Mouse (Mus musculus) erythroblast, embryonic 14.5 days (primary cell): Measurements from ENCODE around the gene Vps50. TPM values are rescaled to one million over a fixed set of nuclear protein-coding genes. Genes with fewer than 3 reads are reported as not detected.
A peak's percentile ranks its signal among the peaks of the same experiment; 100 is the strongest.
"Not testable (repeated sequence)": the region's sequence is repeated elsewhere in the genome, so short reads cannot be mapped to it uniquely, and the experiment has no call there.

Source experiments
- H3K27me3 ChIP-seq: 2 replicates; pipeline ENCODE4 v1.6.1; 2012; ENCODE audit warnings: inconsistent platforms; ENCODE audit not compliant: control insufficient read depth
- H3K36me3 ChIP-seq: 2 replicates; pipeline ENCODE4 v1.6.1; 2012; ENCODE audit warnings: mild to moderate bottlenecking, inconsistent platforms; ENCODE audit not compliant: control insufficient read depth
- H3K4me1 ChIP-seq: 2 replicates; pipeline ENCODE4 v1.6.1; 2012; ENCODE audit warnings: inconsistent platforms; ENCODE audit not compliant: control insufficient read depth
- H3K4me3 ChIP-seq: replicated peaks from 2 replicates; pipeline ENCODE3; 2012; ENCODE audit warnings: moderate library complexity, mild to moderate bottlenecking, inconsistent platforms
- H3K9me3 ChIP-seq: 2 replicates; pipeline ENCODE4 v1.6.1; 2012; ENCODE audit warnings: low read length, inconsistent platforms, mixed read lengths; ENCODE audit not compliant: control insufficient read depth
- GATA1 ChIP-seq: IDR thresholded peaks from 2 replicates; pipeline ENCODE4 v1.6.1; 2012; ENCODE audit warnings: low read length, inconsistent platforms, mixed read lengths
- TAL1 ChIP-seq: IDR thresholded peaks from 3 replicates; pipeline ENCODE4 v1.6.1; 2012; ENCODE audit warnings: low read length, inconsistent platforms, mixed read lengths
- polyA plus RNA-seq: library from polyadenylated mRNA; stranded (reverse); fragments of >175 nt; gene quantifications from 2 replicates; pipeline ENCODE4 v1.2.3, GENCODE M21; 2012

Vps50 gene
- polyA plus RNA-seq, 1 experiment: 0.15 TPM

DNA sequence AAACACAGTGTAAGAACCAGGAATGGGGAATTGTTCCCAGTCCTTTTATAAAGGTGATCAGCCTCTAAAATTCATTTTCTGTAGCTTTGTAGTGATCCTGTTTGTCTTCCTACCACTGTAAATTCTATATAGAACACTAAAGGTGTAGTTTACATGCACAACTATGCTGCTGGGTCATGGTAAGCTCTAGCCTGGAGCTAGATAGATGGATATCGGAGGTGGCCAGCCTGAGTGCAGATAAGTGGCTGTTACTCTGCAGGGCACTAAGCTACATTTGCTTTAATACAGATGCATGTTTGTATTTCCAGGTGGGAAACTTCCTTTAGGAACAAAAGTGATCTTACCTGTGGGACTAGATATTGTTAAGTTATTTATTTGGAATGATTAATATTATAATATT lies 51.8 kb downstream of the Vps50 start:
- Histone ChIP-seq H3K27me3 (no peaks in the 10 kb centered on the region), H3K4me3 (no peak overlapping the region), H3K4me1 (peaks cover 5% of the 10 kb centered on the region), H3K36me3 (peaks cover 11% of the 10 kb centered on the region), H3K9me3 (no peaks in the 10 kb centered on the region)
- TF ChIP-seq GATA1 (no peak), TAL1 (no peak)

DNA sequence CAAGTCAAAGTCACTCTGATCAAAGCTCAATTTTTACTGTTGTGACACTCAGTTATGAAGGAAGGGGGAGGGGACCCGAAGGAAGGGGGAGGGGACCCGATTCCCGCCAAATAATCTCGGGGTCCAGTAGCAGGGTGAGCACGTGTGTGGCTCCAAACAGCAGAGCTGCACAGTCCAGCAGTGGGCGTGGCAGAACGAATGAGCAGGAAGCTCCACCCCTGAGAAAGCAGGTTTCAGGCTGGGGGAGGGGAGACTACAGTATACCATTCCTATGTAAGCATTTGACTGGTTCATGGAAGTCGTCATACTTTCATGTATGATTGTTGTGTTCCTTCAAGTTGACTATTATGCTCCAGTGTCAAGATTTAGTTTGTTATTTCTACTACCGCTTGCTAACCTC lies 54.5 kb downstream of the Vps50 start:
- H3K36me3 ChIP-seq: peaks cover 11% of the 10 kb centered on the region
- H3K4me3 ChIP-seq, H3K27me3 ChIP-seq, H3K4me1 ChIP-seq, H3K9me3 ChIP-seq: not testable (repeated sequence)

DNA sequence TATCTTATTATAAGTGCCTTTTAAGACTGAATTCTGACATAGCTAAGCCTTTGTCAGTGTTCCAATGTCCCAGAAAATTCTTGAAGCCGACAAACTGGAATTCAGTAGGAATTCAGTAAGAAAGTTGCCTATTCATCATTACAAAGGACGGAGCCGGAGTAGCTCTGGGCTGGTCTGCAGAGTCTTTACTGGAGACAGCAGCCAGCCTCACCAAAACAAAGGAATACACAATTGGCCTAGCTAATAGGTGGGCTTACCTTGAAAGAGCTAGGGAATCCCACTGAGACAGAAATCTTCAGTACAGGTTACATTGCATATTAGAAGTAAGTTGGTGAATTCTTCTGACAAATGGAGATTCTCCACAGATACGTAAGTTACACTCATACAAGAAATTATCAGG lies 59.0 kb downstream of the Vps50 start:
- Histone ChIP-seq H3K9me3 (no peaks in the 10 kb centered on the region), H3K36me3 (peaks cover 11% of the 10 kb centered on the region), H3K4me1 (peaks cover 4% of the 10 kb centered on the region), H3K4me3 (no peak overlapping the region), H3K27me3 (no peaks in the 10 kb centered on the region)
- no peak for TF ChIP-seq GATA1
- TF ChIP-seq TAL1: no peak

DNA sequence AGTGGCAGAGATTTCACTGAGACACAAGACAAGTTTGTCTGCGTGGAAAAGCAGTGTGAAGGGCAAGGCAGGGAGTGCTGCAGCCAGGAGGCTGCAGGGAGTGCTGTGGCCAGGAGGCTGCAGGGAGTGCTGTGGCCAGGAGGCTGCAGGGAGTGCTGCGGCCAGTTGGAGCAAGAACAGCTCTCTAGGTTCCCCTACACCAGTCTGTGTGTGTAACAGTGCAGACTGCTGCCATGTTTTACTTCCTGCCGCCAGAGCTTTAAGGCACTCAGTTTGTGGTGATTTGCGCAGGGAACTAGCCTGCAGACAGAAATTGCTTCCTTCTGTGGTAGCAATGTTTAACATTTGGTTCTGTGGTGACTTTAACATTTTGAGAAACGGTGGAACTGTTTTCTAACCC lies 61.8 kb downstream of the Vps50 start:
- no peak for TF ChIP-seq TAL1
- TF ChIP-seq GATA1: no peak
- Histone ChIP-seq H3K36me3 (peaks cover 9% of the 10 kb centered on the region), H3K4me1 (peaks cover 16% of the 10 kb centered on the region)

DNA sequence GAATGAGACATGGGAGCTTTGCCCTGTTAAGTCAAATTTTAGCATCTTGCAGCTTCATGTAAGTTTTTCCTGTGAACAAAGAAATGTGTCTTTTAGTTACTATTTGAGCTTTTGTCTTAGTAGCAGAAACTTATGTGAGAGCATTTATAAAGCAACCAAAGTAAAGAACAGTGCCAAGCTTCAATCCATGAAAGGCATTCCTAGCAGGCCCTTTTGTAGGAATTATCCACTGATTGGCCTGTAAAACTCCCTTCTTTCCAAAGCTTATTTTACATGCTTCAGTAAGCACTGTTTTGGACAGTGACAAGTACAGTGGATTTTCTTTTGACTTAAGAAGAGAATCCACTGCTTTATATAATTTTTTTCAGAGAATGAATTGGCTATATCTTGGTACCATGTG lies 64.1 kb downstream of the Vps50 start:
- Histone ChIP-seq H3K4me3 (no peak overlapping the region), H3K4me1 (peaks cover 36% of the 10 kb centered on the region), H3K27me3 (no peaks in the 10 kb centered on the region), H3K9me3 (no peaks in the 10 kb centered on the region), H3K36me3 (peaks cover 12% of the 10 kb centered on the region)
- no peak for TF ChIP-seq TAL1
- TF ChIP-seq GATA1: no peak

More for the DNA sequence above, 61.8 kb downstream of the Vps50 start:
- no peak overlapping the region for H3K4me3 ChIP-seq
- no peaks in the 10 kb centered on the region for H3K27me3 ChIP-seq
- H3K9me3 ChIP-seq: no peaks in the 10 kb centered on the region

DNA sequence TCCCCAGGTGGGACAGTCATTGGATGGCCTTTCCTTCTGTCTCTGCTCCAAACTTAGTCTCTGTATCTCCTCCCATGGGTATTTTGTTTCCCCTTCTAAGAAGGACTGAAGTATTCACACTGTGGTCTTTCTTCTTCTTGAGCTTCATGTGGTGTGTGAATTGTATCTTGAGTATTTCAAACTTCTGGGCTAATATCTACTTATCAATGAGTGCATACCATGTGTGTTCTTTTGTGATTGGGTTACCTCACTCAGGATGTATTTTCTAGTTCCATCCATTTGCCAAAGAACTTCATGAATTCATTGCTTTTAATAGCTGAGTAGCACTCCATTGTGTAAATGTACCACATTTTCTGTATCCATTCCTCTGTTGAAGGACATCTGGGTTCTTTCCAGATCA lies 65.9 kb downstream of the Vps50 start:
- H3K27me3 ChIP-seq, H3K9me3 ChIP-seq, H3K4me3 ChIP-seq: not testable (repeated sequence)
- Histone ChIP-seq H3K4me1 (peaks cover 38% of the 10 kb centered on the region), H3K36me3 (peaks cover 15% of the 10 kb centered on the region)

DNA sequence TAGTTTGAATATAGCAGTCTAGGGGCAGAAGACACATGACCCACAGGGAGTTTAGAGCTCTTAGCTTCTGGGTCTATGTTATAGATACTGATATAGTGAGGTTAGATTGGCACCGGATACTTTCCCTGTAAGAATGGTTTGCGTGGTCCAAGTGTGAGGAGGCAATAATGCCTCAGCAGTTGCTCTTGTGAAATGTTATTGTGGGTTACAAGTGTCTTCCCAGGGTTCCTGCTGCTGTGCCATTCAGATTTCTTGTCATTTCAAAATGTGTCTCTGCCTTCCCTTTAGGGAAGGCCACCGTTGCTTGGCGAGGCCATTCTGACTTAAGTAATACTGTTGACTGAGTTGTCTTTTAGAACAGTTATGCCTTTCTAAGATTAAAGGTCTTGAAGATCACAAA lies 66.8 kb downstream of the Vps50 start:
- TF ChIP-seq GATA1 (no peak), TAL1 (no peak)
- H3K27me3 ChIP-seq: no peaks in the 10 kb centered on the region

DNA sequence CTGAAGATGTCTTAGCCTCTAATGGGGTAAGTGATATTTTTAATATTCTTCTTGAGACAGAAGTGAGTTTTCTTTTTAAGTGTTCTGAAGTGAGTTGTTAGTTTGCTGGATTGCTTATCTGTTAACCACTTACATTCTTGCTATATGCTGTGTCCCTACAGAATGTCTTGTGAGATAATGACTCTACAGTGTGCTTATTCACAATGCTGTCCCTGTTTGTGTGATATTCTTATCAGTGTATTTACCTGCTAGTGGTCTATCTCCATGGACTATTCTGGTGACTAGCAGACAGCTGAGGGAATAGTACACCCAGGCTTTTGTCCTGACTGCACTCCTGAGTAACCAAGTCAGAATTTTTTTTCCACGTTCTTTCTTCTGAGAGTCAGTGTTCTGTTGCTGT lies 67.5 kb downstream of the Vps50 start:
- no peak overlapping the region for H3K4me3 ChIP-seq
- TF ChIP-seq GATA1 (peak; percentile 25; the same call in 1 of the 2 replicates), TAL1 (no peak; the same call in 2 of the 3 replicates)
- peaks cover 38% of the 10 kb centered on the region for H3K4me1 ChIP-seq
- peaks cover 13% of the 10 kb centered on the region for H3K36me3 ChIP-seq
- no peaks in the 10 kb centered on the region for H3K9me3 ChIP-seq
- no peaks in the 10 kb centered on the region for H3K27me3 ChIP-seq

More for the DNA sequence above, 66.8 kb downstream of the Vps50 start:
- no peaks in the 10 kb centered on the region for H3K9me3 ChIP-seq
- H3K36me3 ChIP-seq: peaks cover 13% of the 10 kb centered on the region
- no peak overlapping the region for H3K4me3 ChIP-seq
- peaks cover 38% of the 10 kb centered on the region for H3K4me1 ChIP-seq

DNA sequence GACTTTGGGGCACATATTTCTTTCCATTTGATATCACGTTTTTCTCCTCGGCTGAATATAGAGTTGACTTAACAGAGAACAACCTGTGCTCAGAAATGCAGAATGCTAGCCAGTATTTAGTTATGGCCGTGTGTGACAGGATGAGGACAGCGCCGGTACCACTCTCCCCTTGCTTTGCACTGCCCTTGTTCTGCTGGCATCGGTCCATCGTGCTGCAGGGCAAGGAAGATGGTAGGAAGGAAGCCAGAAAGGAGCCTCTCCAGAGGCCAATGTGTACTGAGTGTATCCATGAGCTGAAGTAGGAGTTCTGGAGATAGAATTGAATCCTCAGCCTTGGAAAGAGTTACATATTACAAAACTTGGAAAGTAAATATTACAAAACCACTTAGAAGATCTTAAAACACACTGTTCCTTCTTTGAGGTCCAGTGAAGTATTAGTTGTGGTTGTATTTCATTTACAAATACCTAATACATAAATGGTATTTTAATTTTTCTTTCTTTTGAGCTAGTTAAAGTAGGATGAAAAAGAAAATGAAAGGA lies 69.0 kb downstream of the Vps50 start:
- no peak overlapping the region for H3K4me3 ChIP-seq
- no peaks in the 10 kb centered on the region for H3K27me3 ChIP-seq
- TF ChIP-seq GATA1 (no peak), TAL1 (no peak)
- H3K9me3 ChIP-seq: no peaks in the 10 kb centered on the region
- H3K4me1 ChIP-seq: peaks cover 37% of the 10 kb centered on the region
- H3K36me3 ChIP-seq: peaks cover 20% of the 10 kb centered on the region

DNA sequence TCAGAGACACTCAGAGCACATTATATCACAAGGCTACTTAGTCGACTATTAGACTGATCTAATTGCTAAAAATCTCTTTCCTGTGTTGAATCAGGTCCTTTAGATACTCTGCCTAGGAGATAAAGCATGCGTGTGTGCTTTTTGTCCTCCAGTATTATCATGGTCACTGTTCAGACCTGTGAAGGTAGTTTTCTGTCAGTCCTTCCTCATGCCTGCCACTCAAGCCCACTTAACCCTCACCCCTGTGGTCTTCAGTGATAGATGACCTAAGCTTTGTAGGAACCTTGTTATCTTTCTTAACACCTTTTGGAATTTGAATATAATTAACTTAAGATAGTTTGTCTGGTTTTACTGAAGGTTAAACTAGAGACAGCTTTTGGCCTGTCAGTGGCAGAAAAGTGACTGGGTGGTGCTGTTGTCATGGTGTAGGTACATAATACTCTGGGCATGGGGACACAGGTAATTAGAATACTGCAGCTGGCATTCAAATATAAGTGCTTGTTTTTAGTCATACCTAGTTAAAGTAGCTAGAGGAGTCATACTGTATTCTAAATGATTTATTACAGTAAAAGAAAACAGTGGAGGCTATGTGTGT lies 74.1 kb downstream of the Vps50 start:
- no peak for TF ChIP-seq GATA1
- peaks cover 7% of the 10 kb centered on the region for H3K4me1 ChIP-seq
- H3K9me3 ChIP-seq: no peaks in the 10 kb centered on the region
- no peak overlapping the region for H3K4me3 ChIP-seq
- peaks cover 27% of the 10 kb centered on the region for H3K36me3 ChIP-seq
- no peaks in the 10 kb centered on the region for H3K27me3 ChIP-seq
